17 mouse cellular contexts compared by ENCODE assay signal in genomic region chr6:30703977-30704602, GRCm38 (mm10). TPM values are rescaled to one million over a fixed set of nuclear protein-coding genes. Genes with fewer than 3 reads are reported as not detected.
DNase-seq lines count a peak whose midpoint lies in the region; ATAC-seq lines count a peak whose summit lies in the region.
"Had no signal": no experiment of that assay in that cellular context is flagged by ENCODE, and none has a peak within 500 bp of the region (broad histone marks: within the 10 kb centered on the region; RNA-seq: fewer than 3 reads in every experiment).

No protein-coding gene starts in this region.

- no peak for DNase-seq in heart, adult 9 months (ENCODE audit: low spot score in 2 of 2)
- no peak for DNase-seq in lung, adult 18-20 months
- peak; percentile 39 for DNase-seq in heart, postnatal 4 days
- DNase-seq in thymus, postnatal 4 days: no peak
- no peak for DNase-seq in liver, embryonic 11.5 days (ENCODE audit: low spot score)
- DNase-seq: adrenal gland, adult 2 months; gastrocnemius, postnatal 36 days; liver, postnatal 0 days; spleen, adult 18-20 months; thymus, adult 18-20 months had no signal

- 47% methylated on average over 9 of the region's 9 CpGs for WGBS in heart, embryonic 16.5 days
- 77% methylated on average over 9 of the region's 9 CpGs for WGBS in lung, embryonic 16.5 days
- 58% methylated on average over 9 of the region's 9 CpGs for WGBS in stomach, embryonic 14.5 days
- WGBS in liver, embryonic 11.5 days: 68% methylated on average over 9 of the region's 9 CpGs

- no peaks in the 10 kb centered on the region for H3K9me3 ChIP-seq in heart, embryonic 16.5 days (replicated peaks; ENCODE audit: control insufficient read depth, low read length)
- no peaks in the 10 kb centered on the region for H3K9me3 ChIP-seq in lung, embryonic 16.5 days (ENCODE audit: control insufficient read depth, low read length)
- H3K9me3 ChIP-seq in stomach, embryonic 14.5 days (ENCODE audit: control insufficient read depth, low read depth, low read length): no peaks in the 10 kb centered on the region
- H3K9me3 ChIP-seq in liver, embryonic 11.5 days (ENCODE audit: control insufficient read depth, low read length): no peaks in the 10 kb centered on the region
- H3K9me3 ChIP-seq: forebrain, embryonic 15.5 days had no signal

- peak; percentile 76 for ATAC-seq in heart, embryonic 16.5 days (replicated peaks; ENCODE audit: extremely low read depth, insufficient read depth, low FRiP score)
- peak; percentile 63 for ATAC-seq in lung, embryonic 16.5 days (ENCODE audit: low read depth)
- ATAC-seq in stomach, embryonic 14.5 days (ENCODE audit: insufficient number of reproducible peaks, insufficient read depth, low FRiP score, low read depth): peak; percentile 73; the same call in 1 of the 2 replicates
- ATAC-seq in liver, embryonic 11.5 days (replicated peaks; ENCODE audit: low FRiP score): no peak
- ATAC-seq: forebrain, embryonic 15.5 days; hindbrain, postnatal 0 days; liver, postnatal 0 days; Patski had no signal

- H3K27ac ChIP-seq in heart, embryonic 16.5 days (ENCODE audit: low read length): peak overlapping the region; percentile 55
- peak overlapping the region; percentile 44 for H3K27ac ChIP-seq in lung, embryonic 16.5 days (ENCODE audit: low read length)
- peak overlapping the region; percentile 81 for H3K27ac ChIP-seq in stomach, embryonic 14.5 days (ENCODE audit: low read length)
- no peak overlapping the region for H3K27ac ChIP-seq in liver, embryonic 11.5 days (ENCODE audit: low read depth, low read length)
- H3K27ac ChIP-seq: forebrain, embryonic 15.5 days; hindbrain, postnatal 0 days had no signal

- H3K4me2 ChIP-seq in heart, embryonic 16.5 days (ENCODE audit: low read depth, low read length): no peak overlapping the region
- H3K4me2 ChIP-seq in lung, embryonic 16.5 days (ENCODE audit: low read depth, low read length): no peak overlapping the region
- H3K4me2 ChIP-seq in stomach, embryonic 14.5 days (replicated peaks; ENCODE audit: low read depth, low read length): no peak overlapping the region
- no peak overlapping the region for H3K4me2 ChIP-seq in liver, embryonic 11.5 days
- H3K4me2 ChIP-seq: forebrain, embryonic 15.5 days; midbrain, embryonic 11.5 days had no signal

- no peaks in the 10 kb centered on the region for H3K36me3 ChIP-seq in heart, embryonic 16.5 days (ENCODE audit: control insufficient read depth, insufficient read depth)
- no peaks in the 10 kb centered on the region for H3K36me3 ChIP-seq in lung, embryonic 16.5 days (ENCODE audit: control insufficient read depth, insufficient read depth, low read length)
- no peaks in the 10 kb centered on the region for H3K36me3 ChIP-seq in stomach, embryonic 14.5 days (ENCODE audit: control insufficient read depth, insufficient read depth, low read length)
- no peaks in the 10 kb centered on the region for H3K36me3 ChIP-seq in liver, embryonic 11.5 days (ENCODE audit: control insufficient read depth, insufficient read depth, low read length)
- H3K36me3 ChIP-seq: forebrain, embryonic 15.5 days had no signal

- H3K9ac ChIP-seq in heart, embryonic 16.5 days (ENCODE audit: low read length): no peak overlapping the region
- H3K9ac ChIP-seq in lung, embryonic 16.5 days (ENCODE audit: low read length): no peak overlapping the region
- H3K9ac ChIP-seq in stomach, embryonic 14.5 days (replicated peaks; ENCODE audit: low read depth, low read length): no peak overlapping the region
- no peak overlapping the region for H3K9ac ChIP-seq in liver, embryonic 11.5 days (ENCODE audit: low read depth, low read length)
- H3K9ac ChIP-seq: forebrain, embryonic 15.5 days; liver, postnatal 0 days had no signal

- H3K27me3 ChIP-seq in heart, embryonic 16.5 days (ENCODE audit: control insufficient read depth, insufficient read depth, low read length): no peaks in the 10 kb centered on the region
- no peaks in the 10 kb centered on the region for H3K27me3 ChIP-seq in lung, embryonic 16.5 days (ENCODE audit: control insufficient read depth, insufficient read depth, low read depth, low read length)
- no peaks in the 10 kb centered on the region for H3K27me3 ChIP-seq in stomach, embryonic 14.5 days (ENCODE audit: control insufficient read depth, insufficient read depth, low read length)
- no peaks in the 10 kb centered on the region for H3K27me3 ChIP-seq in liver, embryonic 11.5 days (replicated peaks; ENCODE audit: control insufficient read depth, insufficient read depth, low read length)
- H3K27me3 ChIP-seq: forebrain, embryonic 15.5 days; Patski had no signal

- H3K4me1 ChIP-seq in heart, embryonic 16.5 days (ENCODE audit: control insufficient read depth, insufficient read depth, low read length): peaks cover 11% of the 10 kb centered on the region; the same call in 1 of the 2 replicates
- peaks cover 3% of the 10 kb centered on the region; the same call in 1 of the 2 replicates for H3K4me1 ChIP-seq in lung, embryonic 16.5 days (replicated peaks; ENCODE audit: control insufficient read depth, insufficient read depth, low read length)
- 0 out of 2 replicates have a peak, but pooled peaks cover 15% of the 10 kb centered on the region for H3K4me1 ChIP-seq in stomach, embryonic 14.5 days (ENCODE audit: control insufficient read depth, insufficient read depth, low read length)
- peaks cover 14% of the 10 kb centered on the region for H3K4me1 ChIP-seq in liver, embryonic 11.5 days (replicated peaks; ENCODE audit: control insufficient read depth, insufficient read depth, low read length)
- H3K4me1 ChIP-seq: forebrain, embryonic 15.5 days had no signal

- no peak overlapping the region for H3K4me3 ChIP-seq in heart, embryonic 16.5 days (ENCODE audit: low read length)
- H3K4me3 ChIP-seq in lung, embryonic 16.5 days (ENCODE audit: low read length): no peak overlapping the region
- no peak overlapping the region for H3K4me3 ChIP-seq in stomach, embryonic 14.5 days (ENCODE audit: low read depth, low read length)
- H3K4me3 ChIP-seq in liver, embryonic 11.5 days (ENCODE audit: low read depth, low read length): no peak overlapping the region
- H3K4me3 ChIP-seq: forebrain, embryonic 15.5 days had no signal

RNA-seq across cellular contexts. Expression of gene Cep41, which starts 10.5 kb away (rescaled TPM):
- 9.3 and 10.5 TPM in 2 replicates for polyA plus RNA-seq in heart, embryonic 16.5 days (2015; fragmentation: Nextera tagmentation; extraction: Ambion mirVana)
- 15.6 and 16.0 TPM in 2 replicates for polyA plus RNA-seq in lung, embryonic 16.5 days (2015; fragmentation: Nextera tagmentation; extraction: Ambion mirVana)
- total RNA-seq in heart, postnatal 4 days (2021): 1 to 10 TPM; 4.2 to 8.0 TPM
- polyA plus RNA-seq in stomach, embryonic 14.5 days (2014; fragmentation: Nextera tagmentation; extraction: Ambion mirVana): 10.8 and 12.9 TPM in 2 replicates
- 12.0 and 14.3 TPM in 2 replicates for polyA plus RNA-seq in liver, embryonic 11.5 days (2014; fragmentation: Nextera tagmentation; extraction: Ambion mirVana)

RNA-seq across cellular contexts. Expression of gene Mest, which starts 19.3 kb away (rescaled TPM):
- 1,693 and 1,886 TPM in 2 replicates for polyA plus RNA-seq in heart, embryonic 16.5 days (2015; fragmentation: Nextera tagmentation; extraction: Ambion mirVana)
- 1,483 and 1,593 TPM in 2 replicates for polyA plus RNA-seq in lung, embryonic 16.5 days (2015; fragmentation: Nextera tagmentation; extraction: Ambion mirVana)
- total RNA-seq in heart, postnatal 4 days (2021): 100 to 1,000 TPM; 504 to 641 TPM
- 1,146 and 1,247 TPM in 2 replicates for polyA plus RNA-seq in stomach, embryonic 14.5 days (2014; fragmentation: Nextera tagmentation; extraction: Ambion mirVana)
- 800 and 828 TPM in 2 replicates for polyA plus RNA-seq in liver, embryonic 11.5 days (2014; fragmentation: Nextera tagmentation; extraction: Ambion mirVana)
